Mouse (Mus musculus): ENCODE results near the gene AW011738. TPM values are rescaled to one million over a fixed set of nuclear protein-coding genes. Genes with fewer than 3 reads are reported as not detected.
A peak's percentile ranks its signal among the peaks of the same experiment; 100 is the strongest.

The AW011738 gene
- polyA plus RNA-seq, 1 experiment from 2014 or later: 1.2 TPM

DNA sequence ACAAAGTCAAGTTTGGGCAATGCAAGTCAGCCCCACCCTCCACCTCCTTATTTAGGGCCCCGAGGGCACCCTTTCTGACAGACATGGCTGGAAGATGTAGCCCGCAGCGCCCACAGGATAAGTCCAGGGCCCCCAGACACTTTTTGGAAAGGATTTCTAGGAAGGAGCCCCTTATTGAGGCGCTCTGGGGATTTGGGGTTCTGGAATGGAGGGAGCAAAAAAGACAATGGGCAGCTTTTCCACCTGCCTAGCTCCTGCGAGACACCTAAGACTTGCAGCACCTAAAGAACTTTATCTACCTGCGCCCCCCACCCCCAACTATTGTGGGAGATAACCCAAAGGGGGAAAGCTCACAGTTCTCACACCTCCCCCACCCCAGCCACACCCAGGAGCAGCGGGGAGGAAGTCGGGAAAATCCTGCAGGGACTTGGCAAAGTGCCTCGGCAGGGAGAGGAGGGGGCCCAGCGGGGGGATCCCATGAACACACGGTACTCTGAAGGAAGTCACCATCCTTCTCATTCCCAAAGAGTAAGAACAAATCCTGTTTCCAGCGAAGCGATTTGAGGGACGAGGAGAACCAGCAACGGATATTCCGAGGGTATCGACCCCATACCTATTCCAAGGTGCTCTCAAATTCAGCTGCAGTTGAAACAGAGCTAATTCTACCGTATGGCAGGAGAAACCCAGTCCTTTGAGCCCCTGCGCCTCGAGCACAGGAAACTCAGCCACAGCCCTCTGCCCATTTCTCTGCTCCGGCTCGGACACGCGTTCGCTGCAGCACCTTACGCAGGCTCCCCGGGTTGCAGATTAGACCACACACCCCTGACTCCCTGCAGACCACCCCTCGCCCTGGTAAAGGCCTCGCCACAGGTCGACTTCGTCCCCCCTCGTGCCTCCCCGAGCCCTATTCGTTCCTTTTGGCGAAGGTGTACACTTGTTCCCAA, 6.9 kb upstream of the AW011738 start:
- DNase-seq (ENCODE audit: low spot score) (peak; percentile 86), ATAC-seq (peak; percentile 33)
- H3K27ac ChIP-seq (ENCODE audit: low read depth, low read length): peak overlapping the region; percentile 81

DNA sequence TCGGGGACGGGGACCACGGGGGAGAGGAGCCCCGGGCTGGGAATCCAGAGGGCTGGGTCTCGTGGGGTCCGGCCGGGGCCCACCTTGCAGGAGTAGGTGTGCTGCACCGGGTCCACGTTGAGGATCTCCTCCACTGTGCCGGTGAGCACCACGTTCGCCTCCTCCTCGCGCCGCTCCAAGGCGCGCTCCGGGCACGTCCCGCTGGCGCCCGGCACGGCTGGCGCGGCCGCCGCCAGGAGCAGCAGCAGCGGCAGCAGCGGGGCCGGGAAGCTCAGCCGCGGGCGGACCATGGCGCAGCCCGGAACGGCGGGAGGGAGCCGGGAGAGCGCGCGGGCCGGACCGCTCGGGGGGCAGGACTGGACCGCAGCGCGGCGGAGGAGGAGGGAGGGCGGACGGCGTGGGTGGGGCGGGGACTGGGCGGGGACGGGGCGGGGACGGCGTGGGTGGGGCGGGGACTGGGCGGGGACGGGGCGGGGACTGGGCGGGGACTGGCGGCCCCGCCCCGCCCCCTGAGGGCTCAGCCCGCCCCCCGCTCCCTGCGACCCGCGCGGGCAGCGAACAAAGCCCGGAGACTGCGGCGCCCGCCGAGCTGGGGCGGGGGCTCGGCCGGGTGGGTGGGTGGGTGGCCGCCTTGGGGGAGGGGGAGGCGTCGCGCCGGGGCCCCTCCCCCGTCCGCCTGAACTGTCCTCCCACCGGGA, 5.8 kb upstream of the AW011738 start, which contains the start of gene Agrn:
Gene Agrn, minus strand, starts transcription at position 358 of the 698 bp plus-strand sequence.
- Histone ChIP-seq H3K27me3 (replicated peaks; ENCODE audit: control insufficient read depth, insufficient read depth, low read length) (no peaks in the 10 kb centered on the region), H3K9me3 (replicated peaks; ENCODE audit: control insufficient read depth, low read length) (no peaks in the 10 kb centered on the region), H3K36me3 (ENCODE audit: control insufficient read depth, insufficient read depth, low read length) (peaks cover 15% of the 10 kb centered on the region), H3K4me3 (ENCODE audit: low read depth, low read length) (peak within 1 kb of the TSS; percentile 86), H3K9ac (ENCODE audit: low read length) (peak within 1 kb of the TSS; percentile 91), H3K4me2 (ENCODE audit: low read length) (peak within 1 kb of the TSS; percentile 95), H3K27ac (ENCODE audit: low read depth, low read length) (peak within 1 kb of the TSS; percentile 94), H3K4me1 (ENCODE audit: control insufficient read depth, insufficient read depth, low read length) (peaks cover 34% of the 10 kb centered on the region)
- no peak for DNase-seq (ENCODE audit: low spot score)
- ATAC-seq: peak; percentile 81
- under 1% methylated on average over 30 of the region's 88 CpGs for WGBS

More for the DNA sequence above, 6.9 kb upstream of the AW011738 start:
- WGBS: 3% methylated on average over 35 of the region's 35 CpGs
- Histone ChIP-seq H3K27me3 (replicated peaks; ENCODE audit: control insufficient read depth, insufficient read depth, low read length) (no peaks in the 10 kb centered on the region), H3K9ac (ENCODE audit: low read length) (peak overlapping the region; percentile 91), H3K36me3 (ENCODE audit: control insufficient read depth, insufficient read depth, low read length) (peaks cover 25% of the 10 kb centered on the region), H3K9me3 (replicated peaks; ENCODE audit: control insufficient read depth, low read length) (no peaks in the 10 kb centered on the region), H3K4me2 (ENCODE audit: low read length) (peak overlapping the region; percentile 95), H3K4me3 (ENCODE audit: low read depth, low read length) (peak overlapping the region; percentile 86), H3K4me1 (ENCODE audit: control insufficient read depth, insufficient read depth, low read length) (peaks cover 35% of the 10 kb centered on the region)

DNA sequence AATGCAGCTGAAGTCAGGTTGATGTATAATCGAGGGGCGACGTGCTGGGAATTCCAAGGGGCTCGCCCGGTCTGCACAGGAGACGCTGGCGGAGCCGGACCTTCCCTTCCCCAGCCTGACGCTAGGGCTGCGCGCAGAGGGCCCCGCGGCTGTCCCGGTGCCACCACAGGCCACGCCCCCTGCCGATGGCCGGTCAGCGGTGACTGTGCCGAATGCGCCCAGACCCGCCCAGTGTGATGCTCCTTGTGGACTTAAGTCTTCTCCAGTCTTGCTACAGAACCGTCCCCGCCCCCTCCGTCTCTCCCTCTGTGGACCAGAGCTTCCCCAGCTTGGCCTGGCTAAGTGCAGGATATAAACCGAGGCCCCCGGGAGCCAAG, 5.3 kb upstream of the AW011738 start:
- Histone ChIP-seq H3K4me3 (ENCODE audit: low read depth, low read length) (peak overlapping the region; percentile 86), H3K4me2 (ENCODE audit: low read length) (peak overlapping the region; percentile 57), H3K27me3 (replicated peaks; ENCODE audit: control insufficient read depth, insufficient read depth, low read length) (no peaks in the 10 kb centered on the region), H3K9ac (ENCODE audit: low read length) (peak overlapping the region; percentile 67), H3K9me3 (replicated peaks; ENCODE audit: control insufficient read depth, low read length) (no peaks in the 10 kb centered on the region), H3K27ac (ENCODE audit: low read depth, low read length) (peak overlapping the region; percentile 94), H3K36me3 (ENCODE audit: control insufficient read depth, insufficient read depth, low read length) (peaks cover 10% of the 10 kb centered on the region), H3K4me1 (ENCODE audit: control insufficient read depth, insufficient read depth, low read length) (peaks cover 35% of the 10 kb centered on the region)
- DNase-seq (ENCODE audit: low spot score): peak; percentile 94
- peak; percentile 92 for ATAC-seq
- under 1% methylated on average over 26 of the region's 26 CpGs for WGBS

DNA sequence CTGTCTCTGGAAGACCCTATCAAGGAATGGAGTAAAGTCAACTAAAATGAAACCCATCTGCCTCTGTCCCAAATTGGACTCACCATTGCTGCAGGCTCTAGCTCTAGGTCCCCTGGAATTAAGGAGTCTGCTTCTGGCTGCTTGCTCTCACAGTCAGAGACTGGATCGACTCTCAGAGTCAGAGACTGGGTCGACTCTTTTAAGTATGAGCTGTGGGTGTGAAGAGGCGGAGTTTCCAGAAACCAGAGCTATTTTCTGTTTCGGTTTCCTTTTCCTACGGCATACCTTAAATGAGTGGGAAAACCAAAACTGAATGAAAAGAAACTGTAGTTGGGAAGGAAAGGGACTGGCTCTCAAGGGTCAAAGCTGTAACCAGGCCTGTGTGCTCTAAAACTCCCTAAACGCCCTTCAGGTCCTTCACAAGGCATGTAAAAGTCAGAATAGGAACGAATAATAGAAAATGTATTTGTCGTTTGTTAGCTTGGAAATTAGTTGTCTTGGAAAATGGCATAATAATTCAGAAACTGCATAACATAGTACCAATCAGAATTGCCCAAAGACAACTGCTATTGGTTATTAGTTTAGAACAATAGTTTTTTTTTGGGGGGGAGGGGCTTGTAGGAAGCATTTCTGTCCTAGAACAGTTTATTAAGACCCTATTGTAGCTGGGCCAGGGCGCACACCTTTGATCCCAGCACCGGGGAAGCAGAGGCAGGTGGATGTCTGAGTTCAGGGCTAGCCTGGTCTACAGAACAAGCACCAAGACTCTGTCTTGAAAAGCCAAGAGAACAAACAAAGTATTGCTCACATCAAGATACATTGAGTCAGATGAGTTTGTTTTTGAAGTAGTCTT, 2.3 kb upstream of the AW011738 start, which contains the start of gene Isg15:
Gene Isg15, minus strand, starts transcription at position 196 of the 853 bp plus-strand sequence.
- 68% methylated on average over 10 of the region's 10 CpGs for WGBS
- no peaks in the 10 kb centered on the region for H3K36me3 ChIP-seq (ENCODE audit: control insufficient read depth, insufficient read depth, low read length)
- peaks cover 12% of the 10 kb centered on the region for H3K4me1 ChIP-seq (ENCODE audit: control insufficient read depth, insufficient read depth, low read length)
- H3K27ac ChIP-seq (ENCODE audit: low read depth, low read length): no peak within 1 kb of the TSS
- H3K27me3 ChIP-seq (replicated peaks; ENCODE audit: control insufficient read depth, insufficient read depth, low read length): no peaks in the 10 kb centered on the region
- no peak within 1 kb of the TSS for H3K9ac ChIP-seq (ENCODE audit: low read length)
- no peaks in the 10 kb centered on the region for H3K9me3 ChIP-seq (replicated peaks; ENCODE audit: control insufficient read depth, low read length)
- no peak within 1 kb of the TSS for H3K4me2 ChIP-seq (ENCODE audit: low read length)
- H3K4me3 ChIP-seq (ENCODE audit: low read depth, low read length): no peak within 1 kb of the TSS
- DNase-seq (ENCODE audit: low spot score) (no peak), ATAC-seq (no peak)

DNA sequence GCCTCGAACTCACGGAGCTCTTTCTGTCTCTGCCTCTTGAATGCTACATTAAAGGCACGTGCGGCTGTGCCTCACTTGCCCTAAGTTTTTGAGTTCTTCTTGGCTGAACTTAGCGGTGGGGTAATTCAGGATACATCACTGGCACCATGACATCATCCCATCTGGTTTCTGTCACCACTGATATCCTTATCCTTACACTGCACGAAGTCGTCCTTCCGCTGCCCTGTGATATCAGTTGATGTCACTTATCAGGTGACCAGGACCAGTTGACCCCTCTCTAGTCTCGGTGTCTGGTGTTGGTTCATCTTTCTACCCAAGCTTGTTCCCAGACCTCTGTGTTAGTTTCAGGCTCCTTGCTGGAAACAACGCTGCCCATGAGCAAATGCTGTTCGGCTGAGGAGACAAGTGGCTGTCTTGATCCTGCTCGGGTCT, 626 bp upstream of the AW011738 start:
- Histone ChIP-seq H3K4me3 (ENCODE audit: low read depth, low read length) (peak overlapping the region; percentile 56), H3K36me3 (ENCODE audit: control insufficient read depth, insufficient read depth, low read length) (0 out of 2 replicates have a peak, but pooled peaks cover 3% of the 10 kb centered on the region), H3K9me3 (replicated peaks; ENCODE audit: control insufficient read depth, low read length) (no peaks in the 10 kb centered on the region), H3K27ac (ENCODE audit: low read depth, low read length) (peak overlapping the region; percentile 35; the same call in 1 of the 2 replicates), H3K4me1 (ENCODE audit: control insufficient read depth, insufficient read depth, low read length) (peaks cover 7% of the 10 kb centered on the region), H3K9ac (ENCODE audit: low read length) (peak overlapping the region; percentile 77; the same call in 1 of the 2 replicates), H3K27me3 (replicated peaks; ENCODE audit: control insufficient read depth, insufficient read depth, low read length) (no peaks in the 10 kb centered on the region), H3K4me2 (ENCODE audit: low read length) (peak overlapping the region; percentile 96)
- no peak for ATAC-seq
- DNase-seq (ENCODE audit: low spot score): no peak
- WGBS: 48% methylated on average over 12 of the region's 12 CpGs

DNA sequence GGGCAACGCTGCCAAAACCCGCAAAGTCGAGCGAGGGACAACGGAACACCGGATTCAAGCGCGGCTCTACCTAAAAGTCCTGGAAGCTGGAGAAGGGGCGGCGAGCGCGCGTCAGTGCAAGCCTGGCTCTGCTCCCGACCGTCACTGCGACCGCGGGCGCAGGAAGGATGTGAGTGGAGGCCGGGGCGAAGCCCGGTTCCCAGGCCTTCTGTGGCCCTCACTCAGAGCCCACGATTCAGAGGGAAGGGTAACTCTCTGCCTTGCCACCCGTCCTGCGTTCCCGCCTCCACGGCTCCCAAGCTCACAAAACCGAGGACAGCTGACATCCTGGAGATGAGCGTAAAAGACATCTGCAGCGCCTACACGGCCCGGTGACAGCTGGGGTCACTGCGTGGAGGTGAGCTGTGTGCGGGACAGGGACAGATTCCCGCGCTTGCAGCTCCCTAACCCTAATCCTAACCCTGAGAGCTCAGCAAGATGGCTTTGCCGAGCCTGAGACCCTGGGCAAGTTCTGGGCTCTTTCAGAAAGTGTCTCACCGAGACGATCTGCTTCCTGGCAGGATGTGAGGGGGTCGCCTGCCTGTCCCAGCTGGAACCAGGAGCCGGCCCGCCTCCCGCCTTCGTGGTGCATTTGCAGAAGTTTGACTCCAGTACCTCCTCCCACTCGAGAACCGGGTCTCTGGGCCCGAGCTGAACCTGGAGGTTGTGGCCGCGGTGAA, 468 bp downstream of the AW011738 start:
- H3K4me1 ChIP-seq (ENCODE audit: control insufficient read depth, insufficient read depth, low read length): peaks cover 7% of the 10 kb centered on the region
- H3K9ac ChIP-seq (ENCODE audit: low read length): peak overlapping the region; percentile 77
- H3K4me3 ChIP-seq (ENCODE audit: low read depth, low read length): peak overlapping the region; percentile 56
- ATAC-seq: peak; percentile 40
- no peaks in the 10 kb centered on the region for H3K27me3 ChIP-seq (replicated peaks; ENCODE audit: control insufficient read depth, insufficient read depth, low read length)
- H3K9me3 ChIP-seq (replicated peaks; ENCODE audit: control insufficient read depth, low read length): no peaks in the 10 kb centered on the region
- H3K27ac ChIP-seq (ENCODE audit: low read depth, low read length): peak overlapping the region; percentile 39; the same call in 1 of the 2 replicates
- peak; percentile 49 for DNase-seq (ENCODE audit: low spot score)
- peak overlapping the region; percentile 96 for H3K4me2 ChIP-seq (ENCODE audit: low read length)
- under 1% methylated on average over 49 of the region's 49 CpGs for WGBS
- 0 out of 2 replicates have a peak, but pooled peaks cover 3% of the 10 kb centered on the region for H3K36me3 ChIP-seq (ENCODE audit: control insufficient read depth, insufficient read depth, low read length)

DNA sequence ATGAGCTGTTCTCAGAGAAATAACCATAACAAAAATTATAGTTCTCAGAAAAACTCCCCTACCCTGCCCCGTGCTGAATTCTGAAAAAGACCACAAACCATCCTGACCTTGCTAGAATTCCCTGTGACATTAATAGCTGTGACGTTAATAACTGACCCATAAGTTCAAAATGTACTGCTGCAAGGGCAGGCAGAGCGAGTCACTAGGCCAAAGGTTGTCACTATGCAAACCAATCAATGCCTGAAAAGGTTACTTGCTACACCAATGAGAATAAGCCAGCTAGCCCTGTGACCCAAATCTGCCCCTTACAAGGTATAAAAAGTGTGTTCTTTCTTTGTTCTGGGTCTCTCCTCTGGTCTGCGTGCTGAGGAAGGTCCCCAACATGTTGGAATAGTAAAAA, 5.8 kb downstream of the AW011738 start:
- no peak overlapping the region for H3K4me2 ChIP-seq (ENCODE audit: low read length)
- 0 out of 2 replicates have a peak, but pooled peaks cover 3% of the 10 kb centered on the region for H3K36me3 ChIP-seq (ENCODE audit: control insufficient read depth, insufficient read depth, low read length)
- DNase-seq (ENCODE audit: low spot score) (no peak), ATAC-seq (no peak)
- 93% methylated on average over 4 of the region's 4 CpGs for WGBS
- H3K4me1 ChIP-seq (ENCODE audit: control insufficient read depth, insufficient read depth, low read length): peaks cover 2% of the 10 kb centered on the region; the same call in 1 of the 2 replicates
- H3K9me3 ChIP-seq (replicated peaks; ENCODE audit: control insufficient read depth, low read length): no peaks in the 10 kb centered on the region
- H3K9ac ChIP-seq (ENCODE audit: low read length): no peak overlapping the region
- no peaks in the 10 kb centered on the region for H3K27me3 ChIP-seq (replicated peaks; ENCODE audit: control insufficient read depth, insufficient read depth, low read length)
- H3K27ac ChIP-seq (ENCODE audit: low read depth, low read length): no peak overlapping the region
- H3K4me3 ChIP-seq (ENCODE audit: low read depth, low read length): no peak overlapping the region
